Mouse (Mus musculus): ENCODE data around the gene Klhdc2.

GRCm38 (mm10) chr12:69309659-69310058 lies 13.2 kb downstream of the Klhdc2 start:
- TF ChIP-seq ZNF384 (IDR thresholded peaks at IDR 0.05; ENCODE audit: low read depth, low read length): no peak
- no peak for TF ChIP-seq ZC3H11A (IDR thresholded peaks at IDR 0.05; ENCODE audit: borderline replicate concordance, low read depth, low read length)

Data from ES-E14 (cell line).